Mouse (Mus musculus): ENCODE measurements at regions not wholly inside any gene's neighbourhood (a gene's known extent, or its start where the extent isn't known, plus 50 kb on each side); places are given as distances from the start of the nearest gene placed in this dataset.

GRCm38 (mm10) chr13:45255277-45255676 lies 134.3 kb upstream of the Mylip start:
- Histone ChIP-seq H3K9me3 (ENCODE audit: control insufficient read depth, low read length) (no peaks in the 10 kb centered on the region), H3K36me3 (replicated peaks; ENCODE audit: control insufficient read depth, insufficient read depth) (no peaks in the 10 kb centered on the region), H3K27me3 (ENCODE audit: control insufficient read depth, insufficient read depth, low read length) (no peaks in the 10 kb centered on the region), H3K4me2 (replicated peaks) (no peak overlapping the region), H3K4me3 (replicated peaks; ENCODE audit: low read length) (no peak overlapping the region), H3K9ac (no peak overlapping the region), H3K4me1 (replicated peaks; ENCODE audit: control insufficient read depth, insufficient read depth, low read length) (no peaks in the 10 kb centered on the region), H3K27ac (no peak overlapping the region)
- DNase-seq (ENCODE audit: low spot score) = no peak
- 73% methylated on average over 6 of the region's 6 CpGs for WGBS
- ATAC-seq (ENCODE audit: low FRiP score) = no peak

- H3K4me2 ChIP-seq (replicated peaks) = no peak overlapping the region
- no peak overlapping the region for H3K9ac ChIP-seq
- DNase-seq (ENCODE audit: low spot score) (no peak), ATAC-seq (ENCODE audit: low FRiP score) (no peak)
- H3K4me1 ChIP-seq (replicated peaks; ENCODE audit: control insufficient read depth, insufficient read depth, low read length) = no peaks in the 10 kb centered on the region
- H3K9me3 ChIP-seq (ENCODE audit: control insufficient read depth, low read length) = no peaks in the 10 kb centered on the region
- no peak overlapping the region for H3K27ac ChIP-seq
- no peaks in the 10 kb centered on the region for H3K27me3 ChIP-seq (ENCODE audit: control insufficient read depth, insufficient read depth, low read length)
- H3K4me3 ChIP-seq (replicated peaks; ENCODE audit: low read length) = no peak overlapping the region
- WGBS = 57% methylated on average over 5 of the region's 5 CpGs
- no peaks in the 10 kb centered on the region for H3K36me3 ChIP-seq (replicated peaks; ENCODE audit: control insufficient read depth, insufficient read depth)
These were observed 127.5 kb upstream of the Mylip start for GRCm38 (mm10) chr13:45262011-45262410.

GRCm38 (mm10) chr13:45266287-45267064 lies 123.1 kb upstream of the Mylip start:
- no peak overlapping the region for H3K27ac ChIP-seq
- no peaks in the 10 kb centered on the region for H3K4me1 ChIP-seq (replicated peaks; ENCODE audit: control insufficient read depth, insufficient read depth, low read length)
- no peaks in the 10 kb centered on the region for H3K36me3 ChIP-seq (replicated peaks; ENCODE audit: control insufficient read depth, insufficient read depth)
- no peaks in the 10 kb centered on the region for H3K27me3 ChIP-seq (ENCODE audit: control insufficient read depth, insufficient read depth, low read length)
- H3K9me3 ChIP-seq (ENCODE audit: control insufficient read depth, low read length) = no peaks in the 10 kb centered on the region
- no peak overlapping the region for H3K4me3 ChIP-seq (replicated peaks; ENCODE audit: low read length)
- ATAC-seq (ENCODE audit: low FRiP score) = no peak
- no peak overlapping the region for H3K9ac ChIP-seq
- WGBS = 87% methylated on average over 6 of the region's 6 CpGs
- DNase-seq (ENCODE audit: low spot score) = no peak
- H3K4me2 ChIP-seq (replicated peaks) = no peak overlapping the region

GRCm38 (mm10) chr13:45267446-45267845 lies 122.1 kb upstream of the Mylip start:
- DNase-seq (ENCODE audit: low spot score) (no peak), ATAC-seq (ENCODE audit: low FRiP score) (no peak)
- no peak overlapping the region for H3K9ac ChIP-seq
- WGBS = 81% methylated on average over 5 of the region's 5 CpGs
- no peak overlapping the region for H3K27ac ChIP-seq
- no peak overlapping the region for H3K4me3 ChIP-seq (replicated peaks; ENCODE audit: low read length)
- H3K36me3 ChIP-seq (replicated peaks; ENCODE audit: control insufficient read depth, insufficient read depth) = no peaks in the 10 kb centered on the region
- H3K4me1 ChIP-seq (replicated peaks; ENCODE audit: control insufficient read depth, insufficient read depth, low read length) = no peaks in the 10 kb centered on the region
- no peaks in the 10 kb centered on the region for H3K27me3 ChIP-seq (ENCODE audit: control insufficient read depth, insufficient read depth, low read length)
- H3K9me3 ChIP-seq (ENCODE audit: control insufficient read depth, low read length) = no peaks in the 10 kb centered on the region
- H3K4me2 ChIP-seq (replicated peaks) = no peak overlapping the region

GRCm38 (mm10) chr13:45267906-45268305 lies 121.6 kb upstream of the Mylip start:
- Histone ChIP-seq H3K4me3 (replicated peaks; ENCODE audit: low read length) (no peak overlapping the region), H3K27me3 (ENCODE audit: control insufficient read depth, insufficient read depth, low read length) (no peaks in the 10 kb centered on the region), H3K9me3 (ENCODE audit: control insufficient read depth, low read length) (no peaks in the 10 kb centered on the region), H3K4me1 (replicated peaks; ENCODE audit: control insufficient read depth, insufficient read depth, low read length) (no peaks in the 10 kb centered on the region), H3K36me3 (replicated peaks; ENCODE audit: control insufficient read depth, insufficient read depth) (no peaks in the 10 kb centered on the region), H3K27ac (no peak overlapping the region), H3K4me2 (replicated peaks) (no peak overlapping the region), H3K9ac (no peak overlapping the region)
- ATAC-seq (ENCODE audit: low FRiP score) (no peak), DNase-seq (ENCODE audit: low spot score) (no peak)
- 44% methylated on average over 4 of the region's 4 CpGs for WGBS

GRCm38 (mm10) chr13:45274261-45274884 lies 115.2 kb upstream of the Mylip start:
- no peak for DNase-seq (ENCODE audit: low spot score)
- no peak overlapping the region for H3K9ac ChIP-seq
- no peak for ATAC-seq (ENCODE audit: low FRiP score)
- no peaks in the 10 kb centered on the region for H3K36me3 ChIP-seq (replicated peaks; ENCODE audit: control insufficient read depth, insufficient read depth)
- H3K4me3 ChIP-seq (replicated peaks; ENCODE audit: low read length) = no peak overlapping the region
- no peak overlapping the region for H3K27ac ChIP-seq
- no peak overlapping the region for H3K4me2 ChIP-seq (replicated peaks)
- H3K9me3 ChIP-seq (ENCODE audit: control insufficient read depth, low read length) = no peaks in the 10 kb centered on the region
- WGBS = 80% methylated on average over 8 of the region's 8 CpGs
- no peaks in the 10 kb centered on the region for H3K27me3 ChIP-seq (ENCODE audit: control insufficient read depth, insufficient read depth, low read length)
- H3K4me1 ChIP-seq (replicated peaks; ENCODE audit: control insufficient read depth, insufficient read depth, low read length) = no peaks in the 10 kb centered on the region

- H3K27me3 ChIP-seq (ENCODE audit: control insufficient read depth, insufficient read depth, low read length) = no peaks in the 10 kb centered on the region
- no peaks in the 10 kb centered on the region for H3K4me1 ChIP-seq (replicated peaks; ENCODE audit: control insufficient read depth, insufficient read depth, low read length)
- WGBS = 70% methylated on average over 5 of the region's 5 CpGs
- no peak overlapping the region for H3K9ac ChIP-seq
- H3K4me3 ChIP-seq (replicated peaks; ENCODE audit: low read length) = no peak overlapping the region
- H3K9me3 ChIP-seq (ENCODE audit: control insufficient read depth, low read length) = no peaks in the 10 kb centered on the region
- no peak for ATAC-seq (ENCODE audit: low FRiP score)
- H3K27ac ChIP-seq = no peak overlapping the region
- DNase-seq (ENCODE audit: low spot score) = no peak
- no peaks in the 10 kb centered on the region for H3K36me3 ChIP-seq (replicated peaks; ENCODE audit: control insufficient read depth, insufficient read depth)
- no peak overlapping the region for H3K4me2 ChIP-seq (replicated peaks)
These were observed 114.2 kb upstream of the Mylip start for GRCm38 (mm10) chr13:45275391-45275790.

- no peaks in the 10 kb centered on the region for H3K27me3 ChIP-seq (ENCODE audit: control insufficient read depth, insufficient read depth, low read length)
- no peaks in the 10 kb centered on the region for H3K9me3 ChIP-seq (ENCODE audit: control insufficient read depth, low read length)
- no peak overlapping the region for H3K4me3 ChIP-seq (replicated peaks; ENCODE audit: low read length)
- no peaks in the 10 kb centered on the region for H3K36me3 ChIP-seq (replicated peaks; ENCODE audit: control insufficient read depth, insufficient read depth)
- ATAC-seq (ENCODE audit: low FRiP score) (no peak), DNase-seq (ENCODE audit: low spot score) (no peak)
- 78% methylated on average over 7 of the region's 7 CpGs for WGBS
- no peak overlapping the region for H3K27ac ChIP-seq
- no peaks in the 10 kb centered on the region for H3K4me1 ChIP-seq (replicated peaks; ENCODE audit: control insufficient read depth, insufficient read depth, low read length)
- H3K9ac ChIP-seq = no peak overlapping the region
- H3K4me2 ChIP-seq (replicated peaks) = no peak overlapping the region
These were observed 111.6 kb upstream of the Mylip start for GRCm38 (mm10) chr13:45277842-45278416.

- H3K4me1 ChIP-seq (replicated peaks; ENCODE audit: control insufficient read depth, insufficient read depth, low read length) = no peaks in the 10 kb centered on the region
- no peak for ATAC-seq (ENCODE audit: low FRiP score)
- H3K9me3 ChIP-seq (ENCODE audit: control insufficient read depth, low read length) = no peaks in the 10 kb centered on the region
- no peak overlapping the region for H3K4me3 ChIP-seq (replicated peaks; ENCODE audit: low read length)
- H3K9ac ChIP-seq = no peak overlapping the region
- no peak for DNase-seq (ENCODE audit: low spot score)
- H3K27ac ChIP-seq = no peak overlapping the region
- H3K36me3 ChIP-seq (replicated peaks; ENCODE audit: control insufficient read depth, insufficient read depth) = no peaks in the 10 kb centered on the region
- no peaks in the 10 kb centered on the region for H3K27me3 ChIP-seq (ENCODE audit: control insufficient read depth, insufficient read depth, low read length)
- 70% methylated on average over 8 of the region's 8 CpGs for WGBS
- no peak overlapping the region for H3K4me2 ChIP-seq (replicated peaks)
These were observed 108.4 kb upstream of the Mylip start for GRCm38 (mm10) chr13:45281106-45281505.
